Mouse (Mus musculus) midbrain, embryonic 11.5 days (tissue): Measurements from ENCODE around the gene Ugt2b35. TPM values are rescaled to one million over a fixed set of nuclear protein-coding genes. Genes with fewer than 3 reads are reported as not detected.
"Not testable (repeated sequence)": the region's sequence is repeated elsewhere in the genome, so short reads cannot be mapped to it uniquely, and the experiment has no call there.

ENCODE experiments used
- ATAC-seq: fragments of 200-750 bp; cut with Nextera tagmentation; 2 replicates; pipeline ENCODE4 v1.8.0; 2017; ENCODE audit warnings: moderate TSS enrichment, moderate library complexity; ENCODE audit not compliant: low FRiP score
- DNase-seq: peaks from one replicate; pipeline ENCODE4 v3.0.0; 2015; ENCODE audit warnings: low spot score; ENCODE audit errors: missing footprints
- H3K27ac ChIP-seq: fragments of 300-500 bp; sonication (generic); 2 replicates; pipeline ENCODE4 v1.5.1; 2014; ENCODE audit warnings: low read depth, low read length
- H3K27me3 ChIP-seq: fragments of 300-500 bp; sonication (generic); 2 replicates; pipeline ENCODE4 v1.6.1; 2014; ENCODE audit warnings: mild to moderate bottlenecking, low read length, moderate library complexity, mixed read lengths; ENCODE audit not compliant: control insufficient read depth, insufficient read depth
- H3K36me3 ChIP-seq: fragments of 300-500 bp; sonication (generic); 2 replicates; pipeline ENCODE4 v1.6.1; 2014; ENCODE audit warnings: mild to moderate bottlenecking, low read length, moderate library complexity, mixed read lengths; ENCODE audit not compliant: control insufficient read depth, insufficient read depth
- H3K4me1 ChIP-seq: fragments of 300-500 bp; sonication (generic); 2 replicates; pipeline ENCODE4 v1.6.1; 2014; ENCODE audit warnings: low read length; ENCODE audit not compliant: control insufficient read depth, insufficient read depth
- H3K4me2 ChIP-seq: fragments of 300-500 bp; sonication (generic); 2 replicates; pipeline ENCODE4 v1.6.1; 2014; ENCODE audit warnings: mild to moderate bottlenecking, moderate library complexity
- H3K4me3 ChIP-seq: fragments of 300-500 bp; sonication (generic); 2 replicates; pipeline ENCODE4 v1.5.1; 2014; ENCODE audit warnings: low read depth, low read length
- H3K9ac ChIP-seq: fragments of 300-500 bp; sonication (generic); 2 replicates; pipeline ENCODE4 v1.6.1; 2014; ENCODE audit warnings: low read length
- H3K9me3 ChIP-seq: fragments of 300-500 bp; sonication (generic); 2 replicates; pipeline ENCODE4 v1.6.1; 2016; ENCODE audit warnings: low read length; ENCODE audit not compliant: control insufficient read depth
- WGBS: fragments of 180-500 bp; shearing (Covaris S2); extraction: QIAGEN DNeasy Blood & Tissue Kit; methylation state at CpG from one replicate; pipeline ENCODE4 v1.1.7; 2014; 5-methylcytosine and 5-hydroxymethylcytosine counted together
- polyA plus RNA-seq: library from polyadenylated mRNA; unstranded; fragments of >200 nt; fragmentation: Nextera tagmentation; extraction: Ambion mirVana; gene quantifications from 2 replicates; pipeline ENCODE4 v1.2.1, GENCODE M21; 2014

Ugt2b35 gene
- not detected in 2 replicates for polyA plus RNA-seq

DNA sequence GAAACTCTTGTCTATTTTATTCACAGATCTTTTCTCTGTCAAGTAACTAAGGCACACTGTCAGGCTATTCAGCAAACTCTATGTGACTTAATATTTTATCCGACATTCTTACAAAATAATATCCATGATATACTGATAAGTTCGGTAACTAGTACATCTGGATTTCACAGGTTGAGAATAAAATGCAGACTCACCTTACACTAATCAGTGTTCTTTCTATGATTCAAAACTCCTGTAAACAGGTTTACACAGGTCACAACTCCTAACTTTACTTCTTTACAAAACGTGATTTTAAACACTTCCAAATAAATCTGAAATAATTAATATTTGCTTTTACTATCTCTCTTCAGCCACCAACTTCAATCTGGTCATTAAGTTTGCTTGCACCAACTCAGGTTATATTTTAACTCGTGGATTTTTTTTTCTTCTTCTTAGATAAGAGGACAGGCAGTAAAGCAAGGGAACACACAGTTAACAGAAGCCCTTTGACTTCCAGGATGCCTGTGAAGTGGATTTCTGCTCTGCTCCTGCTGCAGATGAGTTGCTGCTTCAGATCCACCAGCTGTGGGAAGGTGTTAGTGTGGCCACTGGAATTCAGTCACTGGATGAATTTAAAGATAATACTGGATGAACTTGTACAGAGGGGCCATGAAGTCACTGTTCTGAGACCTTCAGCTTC lies at the start of gene Ugt2b35:
TSS of gene Ugt2b35 (plus strand) at position 466 of the 679 bp plus-strand sequence.
- H3K9me3 ChIP-seq, result no peaks in the 10 kb centered on the region
- H3K4me2 ChIP-seq, result no peak within 1 kb of the TSS
- no peak within 1 kb of the TSS for H3K9ac ChIP-seq
- WGBS, result 78% methylated on average over 4 of the region's 4 CpGs
- H3K4me3 ChIP-seq, result no peak within 1 kb of the TSS
- no peak for DNase-seq
- no peaks in the 10 kb centered on the region for H3K36me3 ChIP-seq
- H3K4me1 ChIP-seq, result no peaks in the 10 kb centered on the region
- no peak for ATAC-seq
- no peaks in the 10 kb centered on the region for H3K27me3 ChIP-seq
- H3K27ac ChIP-seq, result no peak within 1 kb of the TSS

DNA sequence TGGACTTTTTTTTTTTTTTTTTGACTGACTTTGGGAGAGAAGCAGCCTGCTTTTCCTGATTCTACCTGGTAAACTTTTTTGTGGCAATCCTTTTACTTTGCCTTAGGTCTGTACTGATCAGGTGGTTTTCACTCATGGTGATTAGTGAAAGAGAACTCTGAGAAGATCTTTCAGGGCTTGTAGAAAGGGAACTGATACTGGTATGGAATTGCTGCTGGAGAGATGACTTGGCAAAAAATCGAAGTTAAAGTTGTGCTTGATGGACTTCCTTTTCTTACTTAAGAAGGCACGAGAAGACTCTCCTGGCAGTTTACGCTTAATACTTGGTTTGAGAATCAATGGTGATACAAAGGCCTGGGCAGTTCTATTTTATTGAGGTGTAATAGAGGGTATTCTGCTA lies 40.2 kb upstream of the Ugt2b35 start:
- Histone ChIP-seq H3K27ac (no peak overlapping the region), H3K27me3 (no peaks in the 10 kb centered on the region), H3K36me3 (no peaks in the 10 kb centered on the region), H3K9ac (no peak overlapping the region), H3K4me2 (no peak overlapping the region), H3K4me3 (no peak overlapping the region), H3K9me3 (no peaks in the 10 kb centered on the region), H3K4me1 (no peaks in the 10 kb centered on the region)
- DNase-seq, result no peak
- WGBS, result 86% methylated on average over 3 of the region's 3 CpGs
- ATAC-seq, result no peak

DNA sequence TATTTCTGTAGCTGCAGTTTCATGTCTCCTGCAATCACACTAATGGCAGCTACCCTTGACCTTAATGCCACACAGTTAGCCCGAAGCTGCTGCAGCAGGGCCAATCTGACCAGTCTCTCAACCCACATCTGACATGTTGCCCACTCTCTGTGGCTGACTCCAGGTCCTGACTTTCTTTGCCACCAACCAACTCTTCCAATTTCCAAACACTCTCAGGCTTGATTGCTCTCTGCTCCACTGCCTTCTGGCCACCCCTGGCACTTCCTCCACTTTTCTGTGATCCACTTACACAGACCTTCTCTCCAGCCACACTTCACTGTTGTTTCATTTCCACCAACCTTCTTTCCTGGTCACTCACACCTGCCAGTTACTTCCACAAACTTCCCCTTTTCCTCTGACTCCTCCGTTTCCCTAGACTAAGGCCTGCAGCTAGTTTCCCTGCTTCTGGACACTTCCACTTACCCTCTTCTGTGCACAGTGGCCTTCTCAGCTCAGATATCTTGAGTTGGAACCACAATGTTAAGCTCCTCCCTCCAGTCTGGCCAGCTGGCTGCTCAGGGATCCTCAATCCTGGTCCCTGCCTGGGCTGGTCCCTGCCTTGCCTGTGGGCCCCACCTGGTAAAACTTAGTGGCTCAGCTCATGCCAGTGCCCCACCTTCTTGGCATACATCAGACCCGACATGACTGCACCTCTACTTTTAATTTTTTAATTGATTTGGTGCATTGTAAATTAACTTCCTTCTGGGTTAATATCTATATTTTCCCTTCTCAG lies 38.9 kb upstream of the Ugt2b35 start:
- Histone ChIP-seq H3K36me3 (no peaks in the 10 kb centered on the region), H3K27ac (no peak overlapping the region), H3K9ac (no peak overlapping the region), H3K4me3 (no peak overlapping the region), H3K4me2 (no peak overlapping the region), H3K9me3 (no peaks in the 10 kb centered on the region), H3K4me1 (no peaks in the 10 kb centered on the region), H3K27me3 (no peaks in the 10 kb centered on the region)
- ATAC-seq (no peak), DNase-seq (no peak)
- WGBS, result 79% methylated on average over 3 of the region's 3 CpGs

DNA sequence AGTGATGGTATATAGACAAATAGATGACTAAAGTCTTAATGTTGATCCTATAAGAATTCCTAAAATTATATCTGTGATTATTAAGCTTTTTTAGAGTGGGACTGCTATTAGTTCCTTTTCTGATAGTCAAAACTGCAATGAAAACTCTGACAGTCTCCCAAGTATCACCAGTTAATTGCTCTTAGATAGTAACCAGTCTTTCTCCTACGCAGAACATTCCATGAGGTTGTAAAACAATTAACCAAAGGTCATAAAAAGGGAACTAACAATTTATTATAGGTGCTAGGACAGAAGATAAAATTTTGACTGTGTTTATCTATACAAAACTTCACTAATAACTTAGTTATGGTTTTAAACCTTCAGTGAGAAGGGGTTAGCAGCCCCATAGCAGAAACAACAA lies 37.8 kb upstream of the Ugt2b35 start:
- not testable (repeated sequence) for H3K27me3 ChIP-seq, H3K36me3 ChIP-seq, H3K4me3 ChIP-seq, H3K4me2 ChIP-seq, ATAC-seq, H3K9ac ChIP-seq, H3K4me1 ChIP-seq, DNase-seq, H3K9me3 ChIP-seq, H3K27ac ChIP-seq
- WGBS, result 90% methylated on average over 1 of the region's 1 CpGs

DNA sequence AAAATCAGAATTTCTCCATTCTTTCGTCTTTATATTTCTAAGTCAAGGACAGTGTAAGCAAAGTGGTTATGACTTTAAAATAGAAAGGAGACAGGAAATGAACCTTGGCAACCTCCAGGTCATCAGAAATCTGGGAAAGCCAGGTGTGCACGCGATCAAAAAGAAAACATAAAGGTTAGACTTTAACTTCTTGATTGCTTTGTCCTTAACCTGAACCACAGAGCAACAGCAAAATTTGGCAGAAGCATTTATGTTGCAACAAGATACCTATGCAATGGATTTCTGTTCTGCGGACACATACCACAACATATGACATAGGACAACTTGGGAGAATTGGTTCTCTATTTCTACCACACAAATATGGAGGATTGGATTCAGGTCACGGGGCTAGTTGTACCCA lies 33.4 kb upstream of the Ugt2b35 start:
- not testable (repeated sequence) for H3K27ac ChIP-seq, H3K4me1 ChIP-seq, H3K9ac ChIP-seq, H3K9me3 ChIP-seq, H3K36me3 ChIP-seq, H3K27me3 ChIP-seq, DNase-seq, H3K4me2 ChIP-seq, ATAC-seq, H3K4me3 ChIP-seq
- 89% methylated on average over 5 of the region's 5 CpGs for WGBS

DNA sequence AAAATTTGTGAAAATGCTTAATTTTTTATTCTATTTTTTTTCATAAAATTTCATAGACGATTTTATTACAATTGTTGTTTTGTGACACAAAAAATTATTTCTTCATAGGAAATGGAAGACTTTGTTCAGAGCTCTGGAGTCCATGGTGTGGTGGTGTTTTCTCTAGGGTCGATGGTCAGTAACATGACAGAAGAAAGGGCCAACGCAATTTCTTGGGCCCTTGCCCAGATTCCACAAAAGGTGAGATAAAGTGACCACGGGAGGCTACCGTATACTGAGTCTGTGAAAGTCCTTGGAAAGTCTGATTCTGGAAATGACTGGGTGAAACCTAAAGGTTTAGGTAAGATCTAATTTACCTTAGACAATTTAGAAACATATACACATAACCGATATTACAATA lies 4.1 kb downstream of the Ugt2b35 start:
- no peaks in the 10 kb centered on the region for H3K4me1 ChIP-seq
- H3K27ac ChIP-seq, result no peak overlapping the region
- DNase-seq (no peak), ATAC-seq (no peak)
- no peak overlapping the region for H3K4me3 ChIP-seq
- no peak overlapping the region for H3K9ac ChIP-seq
- WGBS, result 89% methylated on average over 6 of the region's 6 CpGs
- H3K9me3 ChIP-seq, result no peaks in the 10 kb centered on the region
- no peak overlapping the region for H3K4me2 ChIP-seq
- H3K36me3 ChIP-seq, result no peaks in the 10 kb centered on the region
- no peaks in the 10 kb centered on the region for H3K27me3 ChIP-seq

DNA sequence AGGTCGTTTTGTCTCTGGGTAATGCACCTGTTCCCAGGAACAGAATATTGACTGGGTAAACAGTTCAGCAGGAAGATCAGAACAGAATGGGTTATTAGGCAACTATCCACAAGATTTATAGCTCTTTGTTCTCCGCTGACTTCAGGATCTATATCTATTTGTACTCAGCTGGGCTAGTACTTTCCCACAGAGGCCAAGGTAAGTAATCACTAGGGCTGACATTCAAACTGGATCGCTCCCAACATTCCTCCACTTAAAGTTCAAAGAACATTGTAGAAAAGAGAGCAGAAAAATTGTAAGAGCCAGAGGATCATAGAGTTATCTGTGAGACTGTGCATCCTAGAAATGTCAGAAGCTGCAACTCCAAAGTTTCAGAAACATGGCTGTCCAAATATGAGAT lies 14.8 kb downstream of the Ugt2b35 start:
- Histone ChIP-seq H3K4me2 (no peak overlapping the region), H3K36me3 (no peaks in the 10 kb centered on the region), H3K9me3 (no peaks in the 10 kb centered on the region), H3K4me3 (no peak overlapping the region), H3K27ac (no peak overlapping the region), H3K4me1 (no peaks in the 10 kb centered on the region), H3K9ac (no peak overlapping the region), H3K27me3 (no peaks in the 10 kb centered on the region)
- ATAC-seq (no peak), DNase-seq (no peak)
- WGBS, result 91% methylated on average over 3 of the region's 3 CpGs

DNA sequence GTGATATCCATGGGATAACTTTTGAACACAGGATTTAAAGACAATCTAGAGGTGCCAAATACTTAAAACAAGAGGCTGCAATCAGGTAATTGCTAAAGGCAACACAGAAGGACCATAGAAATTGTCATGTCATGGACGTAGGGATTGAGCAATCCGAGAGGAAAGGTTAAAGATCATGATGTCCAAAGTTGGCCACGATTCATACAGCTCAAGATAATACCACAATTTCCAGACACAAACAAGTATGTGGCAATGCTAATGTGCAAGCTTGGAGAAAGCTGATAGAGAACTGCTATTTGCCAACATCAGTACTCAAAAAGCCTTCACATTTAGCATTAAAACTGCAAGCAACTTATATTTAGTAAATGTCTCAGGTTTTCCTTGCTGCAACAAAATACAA lies 26.7 kb downstream of the Ugt2b35 start:
- no peak for ATAC-seq
- H3K4me1 ChIP-seq, result no peaks in the 10 kb centered on the region
- no peaks in the 10 kb centered on the region for H3K9me3 ChIP-seq
- no peak overlapping the region for H3K27ac ChIP-seq
- H3K27me3 ChIP-seq, result no peaks in the 10 kb centered on the region
- no peak overlapping the region for H3K4me3 ChIP-seq
- WGBS, result 84% methylated on average over 3 of the region's 3 CpGs
- H3K36me3 ChIP-seq, result no peaks in the 10 kb centered on the region
- H3K4me2 ChIP-seq, result no peak overlapping the region
- H3K9ac ChIP-seq, result no peak overlapping the region
- DNase-seq, result no peak

DNA sequence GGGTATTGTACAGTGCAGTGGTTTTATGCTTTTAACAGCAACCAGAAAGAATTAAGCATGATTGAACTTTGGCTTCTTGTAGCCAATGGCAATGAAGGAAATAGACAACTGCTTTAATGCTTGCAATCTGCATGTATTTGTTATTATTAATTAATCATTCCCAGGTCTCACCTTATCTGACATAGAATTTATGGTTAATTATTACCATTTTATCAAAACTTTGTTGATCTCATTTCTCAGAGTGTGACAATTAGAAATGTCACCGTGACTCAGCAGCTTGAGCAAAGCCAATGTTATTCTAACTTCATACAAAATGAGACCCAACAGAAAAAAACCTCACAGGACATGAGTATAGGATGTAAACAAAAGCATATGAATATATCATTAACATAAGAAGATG lies 30.0 kb downstream of the Ugt2b35 start:
- H3K4me2 ChIP-seq, result no peak overlapping the region
- 95% methylated on average over 1 of the region's 1 CpGs for WGBS
- DNase-seq, result no peak
- no peak overlapping the region for H3K4me3 ChIP-seq
- H3K4me1 ChIP-seq, result no peaks in the 10 kb centered on the region
- no peak overlapping the region for H3K9ac ChIP-seq
- no peak overlapping the region for H3K27ac ChIP-seq
- H3K27me3 ChIP-seq, result no peaks in the 10 kb centered on the region
- no peaks in the 10 kb centered on the region for H3K9me3 ChIP-seq
- H3K36me3 ChIP-seq, result no peaks in the 10 kb centered on the region
- no peak for ATAC-seq
